10 mouse cellular contexts compared by ENCODE assay signal in the genomic region with DNA sequence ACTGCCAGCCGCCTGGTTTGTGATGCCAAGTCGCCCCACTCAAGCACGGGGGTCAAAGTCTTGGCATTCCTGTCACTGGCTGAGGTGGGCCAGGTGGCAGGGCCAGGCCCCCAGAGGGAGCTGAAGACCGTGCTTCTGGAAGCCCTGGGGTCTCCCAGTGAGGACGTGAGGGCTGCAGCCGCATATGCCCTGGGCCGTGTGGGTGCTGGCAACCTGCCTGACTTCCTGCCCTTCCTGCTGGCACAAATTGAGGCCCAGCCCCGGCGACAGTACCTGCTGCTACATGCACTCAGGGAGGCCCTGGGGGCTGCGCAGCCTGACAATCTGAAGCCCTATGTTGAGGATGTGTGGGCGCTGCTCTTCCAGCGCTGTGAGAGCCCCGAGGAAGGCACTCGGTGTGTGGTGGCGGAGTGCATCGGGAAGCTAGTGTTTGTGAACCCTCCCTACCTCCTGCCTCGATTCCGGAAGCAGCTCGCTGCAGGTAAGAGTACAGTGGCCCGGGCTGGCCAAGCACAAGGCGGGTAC. TPM values are rescaled to one million over a fixed set of nuclear protein-coding genes. Genes with fewer than 3 reads are reported as not detected.
DNase-seq lines count a peak whose midpoint lies in the region; ATAC-seq and TF ChIP-seq lines count a peak whose summit lies in the region.
"Had no signal": no experiment of that assay in that cellular context is flagged by ENCODE, and none has a peak within 500 bp of the region (broad histone marks: within the 10 kb centered on the region; RNA-seq: fewer than 3 reads in every experiment).

No protein-coding gene starts in this region.

- H3K27me3 ChIP-seq in cerebellum, adult 2 months (ENCODE audit: control insufficient read depth, insufficient read depth, low read length), result no peaks in the 10 kb centered on the region
- no peaks in the 10 kb centered on the region for H3K27me3 ChIP-seq in intestine, embryonic 16.5 days (replicated peaks; ENCODE audit: control insufficient read depth, insufficient read depth, low read length)
- no peaks in the 10 kb centered on the region for H3K27me3 ChIP-seq in intestine, embryonic 15.5 days (replicated peaks)
- H3K27me3 ChIP-seq in kidney, postnatal 0 days (ENCODE audit: insufficient read depth, low read length), result no peaks in the 10 kb centered on the region
- no peaks in the 10 kb centered on the region for H3K27me3 ChIP-seq in intestine, postnatal 0 days (replicated peaks; ENCODE audit: control insufficient read depth, insufficient read depth, low read length)
- H3K27me3 ChIP-seq: hindbrain, embryonic 13.5 days had no signal

- H3K4me3 ChIP-seq in cerebellum, adult 2 months (replicated peaks; ENCODE audit: insufficient read depth, low read depth, low read length), result peak overlapping the region; percentile 41
- H3K4me3 ChIP-seq in intestine, embryonic 16.5 days (ENCODE audit: low read length), result no peak overlapping the region
- no peak overlapping the region for H3K4me3 ChIP-seq in intestine, embryonic 15.5 days (replicated peaks)
- peak overlapping the region; percentile 14 to 16; a peak in 2 of 4 replicates for H3K4me3 ChIP-seq in ES-E14 (ENCODE audit: insufficient read depth in 1 of 2, low read depth in 1 of 2, low read length in 2 of 2, poor library complexity in 1 of 2, severe bottlenecking in 1 of 2)
- no peak overlapping the region for H3K4me3 ChIP-seq in kidney, postnatal 0 days (replicated peaks; ENCODE audit: low read depth, low read length)
- H3K4me3 ChIP-seq in intestine, postnatal 0 days (ENCODE audit: low read depth, low read length), result no peak overlapping the region
- H3K4me3 ChIP-seq: hindbrain, embryonic 13.5 days had no signal

- WGBS in cerebellum, adult 2 months, result 16% methylated on average over 21 of the region's 21 CpGs
- 88% methylated on average over 21 of the region's 21 CpGs for WGBS in intestine, embryonic 16.5 days
- WGBS in intestine, embryonic 15.5 days, result 91% methylated on average over 21 of the region's 21 CpGs
- WGBS in kidney, postnatal 0 days, result 82% methylated on average over 21 of the region's 21 CpGs
- 87% methylated on average over 21 of the region's 21 CpGs for WGBS in intestine, postnatal 0 days

- 0 out of 2 replicates have a peak, but pooled peaks have one; percentile 33 for ATAC-seq in intestine, embryonic 16.5 days
- no peak for ATAC-seq in intestine, embryonic 15.5 days
- ATAC-seq in kidney, postnatal 0 days (replicated peaks; ENCODE audit: low FRiP score, low read depth), result 0 out of 2 replicates have a peak, but pooled peaks have one; percentile 30
- ATAC-seq in intestine, postnatal 0 days, result no peak

- TF ChIP-seq CTCF in cerebellum, adult 2 months (IDR thresholded peaks at IDR 0.05; ENCODE audit: borderline replicate concordance, insufficient read depth, low read depth, low read length), result no peak
- no peak for TF ChIP-seq CTCF in kidney, postnatal 0 days (IDR thresholded peaks at IDR 0.05; ENCODE audit: low read depth)
- no peak for TF ChIP-seq CTCF in intestine, postnatal 0 days (IDR thresholded peaks at IDR 0.05; ENCODE audit: low read depth)

- H3K36me3 ChIP-seq in intestine, embryonic 16.5 days (ENCODE audit: control insufficient read depth, insufficient read depth, low read length), result peaks cover 16% of the 10 kb centered on the region; the same call in 1 of the 2 replicates
- peaks cover 50% of the 10 kb centered on the region for H3K36me3 ChIP-seq in intestine, embryonic 15.5 days
- H3K36me3 ChIP-seq in ES-E14 (ENCODE audit: control insufficient read depth, insufficient read depth, low read length, poor library complexity, severe bottlenecking), result peaks cover 52% of the 10 kb centered on the region
- peaks cover 71% of the 10 kb centered on the region for H3K36me3 ChIP-seq in kidney, postnatal 0 days (ENCODE audit: insufficient read depth, low read length)
- peaks cover 19% of the 10 kb centered on the region; the same call in 1 of the 2 replicates for H3K36me3 ChIP-seq in intestine, postnatal 0 days (ENCODE audit: control insufficient read depth, insufficient read depth)

- H3K4me1 ChIP-seq in cerebellum, adult 2 months (ENCODE audit: control insufficient read depth, insufficient read depth, low read length), result peaks cover 19% of the 10 kb centered on the region
- no peaks in the 10 kb centered on the region for H3K4me1 ChIP-seq in intestine, embryonic 16.5 days (ENCODE audit: control insufficient read depth, insufficient read depth, low read length)
- H3K4me1 ChIP-seq in intestine, embryonic 15.5 days (replicated peaks), result no peaks in the 10 kb centered on the region
- H3K4me1 ChIP-seq in ES-E14 (ENCODE audit: control insufficient read depth in 2 of 2, insufficient read depth in 2 of 2, low read length in 2 of 2, poor library complexity in 1 of 2), result peaks cover 0 to 4% of the 10 kb centered on the region in 2 experiments; a peak in 2 of 4 replicates
- H3K4me1 ChIP-seq in kidney, postnatal 0 days (replicated peaks; ENCODE audit: insufficient read depth, low read length), result 0 out of 2 replicates have a peak, but pooled peaks cover 3% of the 10 kb centered on the region
- no peaks in the 10 kb centered on the region for H3K4me1 ChIP-seq in intestine, postnatal 0 days (replicated peaks; ENCODE audit: control insufficient read depth, insufficient read depth, low read length)
- H3K4me1 ChIP-seq: hindbrain, embryonic 13.5 days had no signal

- TF ChIP-seq POLR2A in cerebellum, adult 2 months (IDR thresholded peaks at IDR 0.05; ENCODE audit: borderline replicate concordance, insufficient read depth, low read length), result no peak

- in situ Hi-C loops in ES-E14 (cut with MboI; ENCODE audit: low sequenced_read_pairs in 2 of 2, unreplicated experiment in 2 of 2), result no loop called here

- DNase-seq in cerebellum, adult 2 months, result peak; percentile 71 to 80
- no peak for DNase-seq in cerebellum, adult 9-10 months
- DNase-seq in ES-E14 (ENCODE audit: low read depth, low spot score), result no peak
- no peak for DNase-seq in kidney, postnatal 0 days (ENCODE audit: low spot score)
- DNase-seq in ovary, postnatal 10 days (ENCODE audit: low spot score), result no peak

- H3K27ac ChIP-seq in cerebellum, adult 2 months (ENCODE audit: insufficient read depth, low read length), result peak overlapping the region; percentile 53
- H3K27ac ChIP-seq in intestine, embryonic 16.5 days (ENCODE audit: low read length), result no peak overlapping the region
- H3K27ac ChIP-seq in intestine, embryonic 15.5 days, result no peak overlapping the region
- no peak overlapping the region for H3K27ac ChIP-seq in ES-E14 (ENCODE audit: insufficient read depth, low read depth, low read length, poor library complexity, severe bottlenecking)
- H3K27ac ChIP-seq in kidney, postnatal 0 days, result peak overlapping the region; percentile 57; the same call in 1 of the 2 replicates
- H3K27ac ChIP-seq in intestine, postnatal 0 days (ENCODE audit: low read depth, low read length), result no peak overlapping the region
- H3K27ac ChIP-seq: hindbrain, embryonic 13.5 days; macrophage had no signal

- H3K9me3 ChIP-seq in intestine, embryonic 16.5 days (ENCODE audit: control insufficient read depth, low read length), result no peaks in the 10 kb centered on the region
- no peaks in the 10 kb centered on the region for H3K9me3 ChIP-seq in intestine, embryonic 15.5 days
- H3K9me3 ChIP-seq in ES-E14 (ENCODE audit: control insufficient read depth, insufficient read depth, low read depth, low read length), result no peaks in the 10 kb centered on the region
- no peaks in the 10 kb centered on the region for H3K9me3 ChIP-seq in kidney, postnatal 0 days (replicated peaks; ENCODE audit: low read length)
- H3K9me3 ChIP-seq in intestine, postnatal 0 days (ENCODE audit: control insufficient read depth), result no peaks in the 10 kb centered on the region
- H3K9me3 ChIP-seq: hindbrain, embryonic 13.5 days had no signal

- no peak overlapping the region for H3K4me2 ChIP-seq in intestine, embryonic 16.5 days (ENCODE audit: low read depth, low read length)
- no peak overlapping the region for H3K4me2 ChIP-seq in intestine, embryonic 15.5 days (replicated peaks)
- H3K4me2 ChIP-seq in kidney, postnatal 0 days (ENCODE audit: low read length), result no peak overlapping the region
- no peak overlapping the region for H3K4me2 ChIP-seq in intestine, postnatal 0 days (replicated peaks; ENCODE audit: low read depth)
- H3K4me2 ChIP-seq: hindbrain, embryonic 13.5 days had no signal

- no peak overlapping the region for H3K9ac ChIP-seq in intestine, embryonic 16.5 days (ENCODE audit: low read depth, low read length)
- no peak overlapping the region for H3K9ac ChIP-seq in intestine, embryonic 15.5 days
- peak overlapping the region; percentile 32; the same call in 1 of the 2 replicates for H3K9ac ChIP-seq in ES-E14 (ENCODE audit: insufficient read depth, low read depth, low read length, poor library complexity, severe bottlenecking)
- no peak overlapping the region for H3K9ac ChIP-seq in kidney, postnatal 0 days (ENCODE audit: low read depth, low read length)
- no peak overlapping the region for H3K9ac ChIP-seq in intestine, postnatal 0 days (ENCODE audit: low read depth, low read length)
- H3K9ac ChIP-seq: hindbrain, embryonic 13.5 days had no signal

RNA-seq across cellular contexts. Expression of a gene that starts 15.8 kb away (rescaled TPM):
- 680 and 720 TPM in 2 replicates for polyA plus RNA-seq in cerebellum, adult 2 months (2012; rRNA removed)
- 1,840 and 1,978 TPM in 2 replicates for polyA plus RNA-seq in intestine, embryonic 16.5 days (2015; fragmentation: Nextera tagmentation; extraction: Ambion mirVana)
- 2,172 and 2,428 TPM in 2 replicates for polyA plus RNA-seq in intestine, embryonic 15.5 days (2015; fragmentation: Nextera tagmentation; extraction: Ambion mirVana)
- total RNA-seq in ES-E14 (2012; rRNA removed), result 2,783 and 3,173 TPM in 2 replicates
- polyA plus RNA-seq in kidney, postnatal 0 days (2015; fragmentation: Nextera tagmentation; extraction: Ambion mirVana), result 2,857 and 3,220 TPM in 2 replicates
- 1,370 and 1,375 TPM in 2 replicates for polyA plus RNA-seq in intestine, postnatal 0 days (2015; fragmentation: Nextera tagmentation; extraction: Ambion mirVana)

RNA-seq across cellular contexts. Expression of a gene that starts 18.4 kb away (rescaled TPM):
- 5.1 and 6.7 TPM in 2 replicates for polyA plus RNA-seq in cerebellum, adult 2 months (2012; rRNA removed)
- polyA plus RNA-seq in intestine, embryonic 16.5 days (2015; fragmentation: Nextera tagmentation; extraction: Ambion mirVana), result 12.6 and 13.3 TPM in 2 replicates
- 16.8 and 17.2 TPM in 2 replicates for polyA plus RNA-seq in intestine, embryonic 15.5 days (2015; fragmentation: Nextera tagmentation; extraction: Ambion mirVana)
- total RNA-seq in ES-E14 (2012; rRNA removed), result 10.7 and 10.8 TPM in 2 replicates
- 10.4 and 12.1 TPM in 2 replicates for polyA plus RNA-seq in kidney, postnatal 0 days (2015; fragmentation: Nextera tagmentation; extraction: Ambion mirVana)
- polyA plus RNA-seq in intestine, postnatal 0 days (2015; fragmentation: Nextera tagmentation; extraction: Ambion mirVana), result 2.2 and 2.4 TPM in 2 replicates

RNA-seq across cellular contexts. Expression of a gene that starts 30.5 kb away (rescaled TPM):
- 2.7 and 3.5 TPM in 2 replicates for polyA plus RNA-seq in cerebellum, adult 2 months (2012; rRNA removed)
- polyA plus RNA-seq in intestine, embryonic 16.5 days (2015; fragmentation: Nextera tagmentation; extraction: Ambion mirVana), result 0.70 and 1.5 TPM in 2 replicates
- 0.78 and 1.2 TPM in 2 replicates for polyA plus RNA-seq in intestine, embryonic 15.5 days (2015; fragmentation: Nextera tagmentation; extraction: Ambion mirVana)
- total RNA-seq in ES-E14 (2012; rRNA removed), result 18.4 and 21.9 TPM in 2 replicates
- polyA plus RNA-seq in kidney, postnatal 0 days (2015; fragmentation: Nextera tagmentation; extraction: Ambion mirVana), result 1.0 and 1.8 TPM in 2 replicates
- polyA plus RNA-seq in intestine, postnatal 0 days (2015; fragmentation: Nextera tagmentation; extraction: Ambion mirVana), result 0.17 and 0.43 TPM in 2 replicates

RNA-seq across cellular contexts. Expression of a gene that starts 45.5 kb away (rescaled TPM):
- polyA plus RNA-seq in cerebellum, adult 2 months (2012; rRNA removed), result 5.1 and 5.8 TPM in 2 replicates
- 0.36 and 0.44 TPM in 2 replicates for polyA plus RNA-seq in intestine, embryonic 16.5 days (2015; fragmentation: Nextera tagmentation; extraction: Ambion mirVana)
- polyA plus RNA-seq in intestine, embryonic 15.5 days (2015; fragmentation: Nextera tagmentation; extraction: Ambion mirVana), result 0.42 and 0.49 TPM in 2 replicates
- 1.3 and 1.4 TPM in 2 replicates for total RNA-seq in ES-E14 (2012; rRNA removed)
- polyA plus RNA-seq in kidney, postnatal 0 days (2015; fragmentation: Nextera tagmentation; extraction: Ambion mirVana), result 2.5 and 3.0 TPM in 2 replicates
- polyA plus RNA-seq in intestine, postnatal 0 days (2015; fragmentation: Nextera tagmentation; extraction: Ambion mirVana), result 0.05 and 0.18 TPM in 2 replicates

Comparison
In these comparisons a context has a peak if more than half of its experiments do, and no peak if none do; other contexts are left out.
1. DNase-seq: peak in cerebellum, adult 2 months (2 of 2); none in cerebellum, adult 9-10 months (single experiment), ES-E14 (single experiment), kidney, postnatal 0 days (single experiment) and ovary, postnatal 10 days (single experiment).
2. ATAC-seq: peak in intestine, embryonic 16.5 days (single experiment) and kidney, postnatal 0 days (single experiment); none in intestine, embryonic 15.5 days (single experiment) and intestine, postnatal 0 days (single experiment).
3. H3K27ac ChIP-seq: peak in cerebellum, adult 2 months (single experiment) and kidney, postnatal 0 days (single experiment); none in intestine, embryonic 16.5 days (single experiment), intestine, embryonic 15.5 days (single experiment), ES-E14 (single experiment) and intestine, postnatal 0 days (single experiment).
4. H3K4me3 ChIP-seq: peak in cerebellum, adult 2 months (single experiment) and ES-E14 (2 of 2); none in intestine, embryonic 16.5 days (single experiment), intestine, embryonic 15.5 days (single experiment), kidney, postnatal 0 days (single experiment) and intestine, postnatal 0 days (single experiment).